ENCODE assay signal across 11 mouse cellular contexts in genomic region chr4:53628924-53629323, GRCm38 (mm10). TPM values are rescaled to one million over a fixed set of nuclear protein-coding genes. Genes with fewer than 3 reads are reported as not detected.
A peak's percentile ranks its signal among the peaks of the same experiment; 100 is the strongest.
DNase-seq lines count a peak whose midpoint lies in the region; TF ChIP-seq lines count a peak whose summit lies in the region.
"Had no signal": no experiment of that assay in that cellular context is flagged by ENCODE, and none has a peak within 500 bp of the region (broad histone marks: within the 10 kb centered on the region; RNA-seq: fewer than 3 reads in every experiment).

No protein-coding gene starts in this region.

- intact Hi-C loops in left cerebral cortex, postnatal 4 days (cut with DNase I): no loop called here
- intact Hi-C loops in left cerebral cortex, postnatal 36 days (cut with DNase I): no loop called here
- intact Hi-C loops in gastrocnemius, postnatal 36 days (cut with DNase I): no loop called here
- intact Hi-C loops in left cerebral cortex, adult 2 months (cut with DNase I): no loop called here

- no peak overlapping the region for H3K27ac ChIP-seq in left cerebral cortex, adult 2 months
- H3K27ac ChIP-seq: limb, embryonic 13.5 days; midbrain, embryonic 12.5 days; stomach, embryonic 15.5 days had no signal

- no peak overlapping the region for H3K4me3 ChIP-seq in left cerebral cortex, adult 2 months
- H3K4me3 ChIP-seq: limb, embryonic 13.5 days; midbrain, embryonic 12.5 days; stomach, embryonic 15.5 days had no signal

- TF ChIP-seq CTCF in left cerebral cortex, adult 2 months (IDR thresholded peaks at IDR 0.05): no peak

- peak; percentile 65 for DNase-seq in left cerebral cortex, postnatal 4 days
- no peak for DNase-seq in left cerebral cortex, postnatal 36 days (ENCODE audit: low spot score in 2 of 2)
- DNase-seq in gastrocnemius, postnatal 36 days: peak; percentile 38 to 68
- DNase-seq in kidney, adult 9 months: peak; percentile 71
- DNase-seq in lung, postnatal 4 days: peak; percentile 46 to 73
- DNase-seq in left cerebral cortex, adult 2 months (ENCODE audit: extremely low spot score in 1 of 2, low spot score in 2 of 2): no peak
- DNase-seq in embryo, embryonic 10.5 days (ENCODE audit: low spot score): no peak
- DNase-seq in spleen, postnatal 10 days (ENCODE audit: low spot score in 2 of 2): no peak

RNA-seq across cellular contexts. Expression of gene Fsd1l, which starts 2.3 kb away (rescaled TPM):
- 10 to 100 TPM; 71.5 to 80.9 TPM for total RNA-seq in left cerebral cortex, postnatal 4 days (2021)
- total RNA-seq in left cerebral cortex, postnatal 36 days (2021): 10 to 100 TPM; 32.2 to 36.4 TPM
- 10 to 100 TPM; 12.3 to 12.6 TPM for total RNA-seq in gastrocnemius, postnatal 36 days (2021)
- 10 to 100 TPM; 35.0 to 38.4 TPM for total RNA-seq in left cerebral cortex, adult 2 months (2021)

Comparison
In these comparisons a context has a peak if more than half of its experiments do, and no peak if none do; other contexts are left out.
1. DNase-seq: peak in left cerebral cortex, postnatal 4 days (single experiment), gastrocnemius, postnatal 36 days (2 of 2), kidney, adult 9 months (single experiment) and lung, postnatal 4 days (2 of 2); none in left cerebral cortex, postnatal 36 days (0 of 2), left cerebral cortex, adult 2 months (0 of 2), embryo, embryonic 10.5 days (single experiment) and spleen, postnatal 10 days (0 of 2).